Mouse (Mus musculus) heart, postnatal 0 days (tissue): ENCODE measurements around the gene Egflam. TPM values are rescaled to one million over a fixed set of nuclear protein-coding genes. Genes with fewer than 3 reads are reported as not detected.

ENCODE experiments used
- ATAC-seq: fragments of 200-750 bp; cut with Nextera tagmentation; 2 replicates; pipeline ENCODE4 v1.8.0; 2017; ENCODE audit warnings: low read depth, moderate number of reproducible peaks, moderate library complexity; ENCODE audit not compliant: insufficient read depth
- DNase-seq: peaks from one replicate; pipeline ENCODE4 v3.0.0-alpha.2; 2016; ENCODE audit warnings: low spot score
- H3K27ac ChIP-seq: fragments of 300-500 bp; sonication (generic); 2 replicates; pipeline ENCODE4 v1.5.1; 2014; ENCODE audit warnings: low read depth, mild to moderate bottlenecking
- H3K27me3 ChIP-seq: fragments of 300-500 bp; sonication (generic); 2 replicates; pipeline ENCODE4 v1.6.1; 2014; ENCODE audit warnings: low read length, mixed read lengths; ENCODE audit not compliant: control insufficient read depth, insufficient read depth
- H3K36me3 ChIP-seq: fragments of 300-500 bp; sonication (generic); replicated peaks from 2 replicates; pipeline ENCODE4 v1.6.1; 2014; ENCODE audit warnings: low read length, mixed read lengths; ENCODE audit not compliant: control insufficient read depth, insufficient read depth
- H3K4me1 ChIP-seq: fragments of 300-500 bp; sonication (generic); 2 replicates; pipeline ENCODE4 v1.6.1; 2014; ENCODE audit warnings: antibody characterized with exemption; ENCODE audit not compliant: control insufficient read depth, insufficient read depth
- H3K4me2 ChIP-seq: fragments of 300-500 bp; sonication (generic); 2 replicates; pipeline ENCODE4 v1.6.1; 2014; ENCODE audit warnings: low read depth, mild to moderate bottlenecking, low read length, moderate library complexity
- H3K4me3 ChIP-seq: fragments of 300-500 bp; sonication (generic); 2 replicates; pipeline ENCODE4 v1.5.1; 2014; ENCODE audit warnings: low read depth, low read length
- H3K9ac ChIP-seq: fragments of 300-500 bp; sonication (generic); replicated peaks from 2 replicates; pipeline ENCODE4 v1.6.1; 2014; ENCODE audit warnings: low read depth, low read length, mixed read lengths
- H3K9me3 ChIP-seq: fragments of 300-500 bp; sonication (generic); replicated peaks from 2 replicates; pipeline ENCODE4 v1.6.1; 2016; ENCODE audit warnings: low read length; ENCODE audit not compliant: control insufficient read depth
- CTCF ChIP-seq: IDR thresholded peaks from 2 replicates; pipeline ENCODE4 v1.5.1; 2016; ENCODE audit warnings: antibody characterized with exemption, control low read depth, low read depth
- EP300 ChIP-seq: IDR thresholded peaks from 2 replicates; pipeline ENCODE4 v1.6.1; 2016; ENCODE audit warnings: antibody characterized with exemption, low read depth
- WGBS: fragments of 180-500 bp; shearing (Covaris S2); extraction: QIAGEN DNeasy Blood & Tissue Kit; methylation state at CpG from one replicate; pipeline ENCODE4 v1.1.7; 2014; 5-methylcytosine and 5-hydroxymethylcytosine counted together
- polyA plus RNA-seq: library from polyadenylated mRNA; unstranded; fragments of >200 nt; fragmentation: Nextera tagmentation; extraction: Ambion mirVana; gene quantifications from 2 replicates; pipeline ENCODE4 v1.2.1, GENCODE M21; 2015
- total RNA-seq: library from RNA; depleted of rRNA; stranded (reverse); fragments of >200 nt; gene quantifications from 2 replicates; pipeline ENCODE4 v1.2.3, GENCODE M21; 2014; ENCODE audit warnings: low replicate concordance

Egflam gene
- total and polyA plus RNA-seq, 2 experiments from 2014 or later: 2.8 to 10.2 TPM

- Histone ChIP-seq H3K4me3 (no peak overlapping the region), H3K4me2 (no peak overlapping the region), H3K9me3 (no peaks in the 10 kb centered on the region), H3K27me3 (0 out of 2 replicates have a peak, but pooled peaks cover 3% of the 10 kb centered on the region), H3K9ac (no peak overlapping the region), H3K4me1 (no peaks in the 10 kb centered on the region), H3K36me3 (no peaks in the 10 kb centered on the region), H3K27ac (no peak overlapping the region)
- WGBS: 69% methylated on average over 8 of the region's 8 CpGs
- DNase-seq (no peak), ATAC-seq (no peak)
- TF ChIP-seq CTCF (no peak), EP300 (no peak)
Measured at GRCm38 (mm10) chr15:7404521-7404920, 6.3 kb upstream of the Egflam start.

GRCm38 (mm10) chr15:7398609-7399540 is 680 bp upstream of the Egflam start:
- Histone ChIP-seq H3K27ac (no peak overlapping the region), H3K9ac (0 out of 2 replicates have a peak overlapping the region, but pooled peaks have one; percentile 50), H3K27me3 (peaks cover 28% of the 10 kb centered on the region), H3K4me2 (peak overlapping the region; percentile 94), H3K9me3 (no peaks in the 10 kb centered on the region), H3K4me3 (peak overlapping the region; percentile 59), H3K36me3 (no peaks in the 10 kb centered on the region), H3K4me1 (peaks cover 6% of the 10 kb centered on the region; the same call in 1 of the 2 replicates)
- WGBS: 10% methylated on average over 17 of the region's 17 CpGs
- TF ChIP-seq EP300 (no peak), CTCF (no peak)
- ATAC-seq (no peak; the same call in 1 of the 2 replicates), DNase-seq (peak; percentile 12)

DNA sequence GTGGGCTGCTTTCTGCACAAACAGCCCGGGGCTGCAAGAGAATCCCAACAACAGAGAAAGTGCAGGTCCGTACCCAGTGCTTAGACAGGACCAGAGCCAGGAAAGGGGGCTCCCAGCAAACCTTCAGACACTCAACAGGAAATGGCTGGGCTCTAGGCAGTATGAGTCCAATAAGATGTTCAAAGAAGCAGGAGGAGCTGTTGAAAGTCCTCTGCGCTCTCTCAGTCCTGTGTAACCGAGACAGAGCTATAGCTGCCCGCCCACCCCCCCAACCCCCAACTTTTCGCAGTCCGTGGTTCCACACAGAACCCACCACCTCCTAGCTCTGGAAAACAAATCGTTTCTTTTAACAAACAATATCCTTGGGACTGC is 763 bp downstream of the Egflam start:
- TF ChIP-seq EP300: no peak
- no peak for TF ChIP-seq CTCF
- Histone ChIP-seq H3K4me2 (peak overlapping the region; percentile 94), H3K4me1 (peaks cover 6% of the 10 kb centered on the region; the same call in 1 of the 2 replicates), H3K9me3 (no peaks in the 10 kb centered on the region), H3K36me3 (no peaks in the 10 kb centered on the region), H3K27me3 (peaks cover 29% of the 10 kb centered on the region), H3K4me3 (peak overlapping the region; percentile 59), H3K9ac (peak overlapping the region; percentile 50), H3K27ac (no peak overlapping the region)
- DNase-seq (no peak), ATAC-seq (0 out of 2 replicates have a peak, but pooled peaks have one; percentile 6)
- 4% methylated on average over 8 of the region's 8 CpGs for WGBS

DNA sequence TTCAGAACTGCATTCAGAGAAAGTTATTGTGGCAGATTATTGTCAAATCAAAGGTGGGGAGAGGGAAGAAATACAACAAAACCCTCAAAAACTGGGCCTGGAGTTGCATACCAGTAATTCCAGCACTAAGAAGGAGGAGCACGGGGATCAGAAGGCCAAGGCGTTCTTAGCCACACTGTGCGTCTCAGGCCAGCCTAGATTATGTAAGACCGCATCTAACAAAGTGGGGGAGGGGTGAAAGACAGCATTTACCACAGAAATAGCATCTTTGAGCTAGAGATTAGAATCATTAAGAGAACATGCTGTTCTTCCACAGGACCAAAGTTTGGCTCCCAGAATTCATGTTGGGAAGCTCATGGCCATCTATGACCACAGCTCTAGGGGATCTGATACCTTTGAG is 14.8 kb downstream of the Egflam start:
- Histone ChIP-seq H3K4me3 (no peak overlapping the region), H3K4me2 (no peak overlapping the region), H3K36me3 (no peaks in the 10 kb centered on the region), H3K9ac (no peak overlapping the region), H3K27ac (no peak overlapping the region), H3K27me3 (no peaks in the 10 kb centered on the region), H3K9me3 (no peaks in the 10 kb centered on the region), H3K4me1 (no peaks in the 10 kb centered on the region)
- TF ChIP-seq EP300: no peak
- TF ChIP-seq CTCF: no peak
- whole genome bisulfite sequencing: 68% methylated on average over 4 of the region's 4 CpGs
- ATAC-seq (no peak), DNase-seq (no peak)

DNA sequence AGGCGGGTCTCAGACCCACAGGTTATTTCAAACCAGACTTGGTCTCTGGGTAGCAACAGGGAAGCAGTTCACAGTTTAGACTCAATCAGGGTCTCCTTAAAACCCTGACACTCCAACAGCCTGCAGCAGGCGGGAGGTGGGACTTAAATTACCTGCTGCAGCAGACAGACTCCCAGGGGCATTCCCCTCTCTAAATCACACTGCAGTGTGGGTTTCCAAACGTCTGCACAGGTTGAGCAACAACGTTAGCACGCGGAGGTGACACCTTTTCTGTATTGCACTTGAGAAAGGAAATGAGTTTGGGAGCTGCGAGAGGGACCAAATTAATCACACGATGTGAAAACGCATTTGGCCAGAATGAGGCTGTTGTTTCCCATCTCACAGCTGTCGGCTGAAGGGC is 15.7 kb downstream of the Egflam start:
- WGBS: 58% methylated on average over 10 of the region's 10 CpGs
- H3K4me1 ChIP-seq: no peaks in the 10 kb centered on the region
- H3K4me2 ChIP-seq: no peak overlapping the region
- no peaks in the 10 kb centered on the region for H3K36me3 ChIP-seq
- no peak overlapping the region for H3K9ac ChIP-seq
- ATAC-seq: no peak
- H3K27me3 ChIP-seq: no peaks in the 10 kb centered on the region
- no peak for TF ChIP-seq CTCF
- no peak for TF ChIP-seq EP300
- no peak overlapping the region for H3K27ac ChIP-seq
- no peak overlapping the region for H3K4me3 ChIP-seq
- no peak for DNase-seq
- no peaks in the 10 kb centered on the region for H3K9me3 ChIP-seq
